Mouse (Mus musculus): ENCODE measurements around the gene Ptpn13. TPM values are rescaled to one million over a fixed set of nuclear protein-coding genes. Genes with fewer than 3 reads are reported as not detected.

Ptpn13 gene
- total RNA-seq, 2 experiments from 2014 or later = 12.6 to 14.6 TPM

GRCm38 (mm10) chr5:103598264-103598663 is 173.3 kb downstream of the Ptpn13 start:
- no peak for DNase-seq

DNA sequence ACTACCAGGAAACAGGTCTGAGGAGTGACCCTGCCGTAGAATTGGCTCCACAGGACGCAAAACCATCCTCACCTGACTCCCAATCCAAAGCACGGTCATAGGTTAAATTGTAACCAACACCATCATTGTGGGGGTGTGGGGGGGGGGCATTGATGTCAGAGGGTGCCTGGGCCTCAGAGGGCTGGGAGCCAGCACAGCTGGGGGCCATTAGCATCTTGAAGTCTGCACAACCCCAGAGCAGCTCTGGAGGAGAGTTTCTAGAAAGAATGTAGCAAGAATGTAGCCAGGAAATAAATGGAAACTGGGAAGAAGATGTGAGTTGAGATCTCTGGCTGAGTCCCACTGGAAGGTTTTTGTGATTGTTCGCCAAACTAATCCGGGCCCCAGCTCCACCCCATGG is 173.9 kb downstream of the Ptpn13 start:
- DNase-seq = no peak

DNA sequence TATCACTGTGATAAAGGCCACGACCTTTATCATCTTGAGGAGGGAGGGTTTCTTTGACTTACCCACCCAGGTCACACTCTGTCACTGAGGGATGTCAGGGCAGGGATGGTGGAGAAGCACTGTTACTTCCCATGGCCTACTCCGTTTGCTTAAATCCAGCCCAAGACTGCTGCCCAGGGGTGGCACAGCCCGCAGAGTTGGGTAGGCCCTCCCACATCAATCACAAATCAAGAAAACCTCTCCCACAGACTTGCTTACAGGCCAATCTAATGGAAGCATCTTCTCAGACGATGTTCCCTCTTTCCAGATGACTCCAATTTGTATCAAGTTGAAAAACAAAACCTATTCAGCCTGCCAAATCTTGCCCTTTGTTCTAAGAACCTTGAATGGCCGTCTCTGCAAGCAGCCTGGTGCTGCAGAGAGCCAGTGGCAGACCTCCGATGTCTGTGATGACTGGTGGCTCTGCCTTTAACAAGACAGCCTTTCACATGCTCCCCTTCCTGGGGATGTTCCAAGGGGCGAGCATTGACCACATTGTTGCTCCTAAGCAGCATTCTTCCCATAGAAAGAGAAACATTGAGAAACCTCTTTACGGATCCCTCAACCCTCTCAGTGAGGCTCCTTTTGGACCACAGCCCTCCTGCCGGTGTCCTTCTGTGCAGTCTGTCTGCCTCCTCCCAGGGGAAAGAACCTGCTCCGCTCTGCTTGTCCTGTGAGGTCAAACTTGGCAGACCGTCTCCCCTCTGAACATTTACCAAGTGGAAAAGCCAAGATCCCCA is 178.3 kb downstream of the Ptpn13 start:
- peak; percentile 33 for DNase-seq

DNA sequence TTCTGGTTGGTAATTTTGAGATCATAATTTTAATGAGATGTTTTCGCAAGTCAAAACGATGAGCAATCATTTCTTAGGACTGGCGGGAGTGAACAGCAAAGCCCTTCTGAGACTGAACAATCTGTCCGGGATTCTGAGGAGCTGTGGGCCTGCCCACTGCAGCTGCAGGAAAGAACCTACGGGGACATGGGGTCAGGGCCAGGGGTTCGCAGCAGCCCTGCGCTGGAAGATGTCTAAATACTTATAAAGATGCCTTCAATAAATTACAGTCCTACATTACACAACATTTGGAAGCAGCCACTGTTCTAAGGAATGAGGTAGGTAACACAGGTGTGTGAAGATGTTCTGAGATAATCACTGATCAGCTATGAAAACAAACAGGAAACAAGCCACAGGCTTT is 180.7 kb downstream of the Ptpn13 start:
- DNase-seq = no peak

DNA sequence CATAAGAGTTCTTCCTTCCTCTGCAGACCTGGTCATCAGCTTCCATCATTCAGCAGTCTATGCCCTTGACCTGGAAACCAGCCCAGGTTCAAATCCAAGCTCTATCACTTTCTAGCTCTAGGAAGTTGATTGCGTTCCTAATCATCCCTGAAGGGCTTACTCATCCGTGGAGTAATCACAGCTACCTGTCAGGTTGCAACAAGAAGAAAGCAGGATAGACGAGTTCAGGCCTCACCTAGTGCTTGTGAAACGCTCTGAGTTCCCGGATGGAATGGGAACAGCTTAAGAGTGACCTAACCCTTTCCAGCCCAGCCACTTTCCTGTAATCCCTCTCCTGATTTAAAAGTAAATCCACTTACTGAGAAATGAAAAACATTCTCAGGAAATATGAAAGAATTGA is 185.2 kb downstream of the Ptpn13 start:
- no peak for DNase-seq

GRCm38 (mm10) chr5:103610856-103611472 is 186.0 kb downstream of the Ptpn13 start:
- no peak for DNase-seq

GRCm38 (mm10) chr5:103612316-103612715 is 187.3 kb downstream of the Ptpn13 start:
- no peak for DNase-seq

DNA sequence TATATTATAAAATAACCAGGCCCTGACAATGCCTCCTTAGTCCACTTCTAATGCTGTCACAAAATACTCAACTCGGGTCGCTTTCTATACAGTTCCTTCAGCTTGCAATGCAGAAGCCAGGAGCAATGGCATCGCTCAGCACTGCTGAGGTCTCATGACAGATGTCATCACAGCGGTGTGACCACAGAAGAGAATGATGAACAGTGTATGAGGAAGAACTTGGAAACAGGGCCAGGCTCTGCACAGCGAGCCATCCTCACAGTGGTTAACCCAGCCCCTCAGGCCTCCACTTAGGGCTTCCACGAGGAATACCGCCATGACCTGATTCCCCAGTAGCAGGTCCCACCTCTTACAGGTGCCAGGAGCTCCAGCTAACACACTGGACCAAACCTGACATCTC is 189.4 kb downstream of the Ptpn13 start:
- DNase-seq = no peak

GRCm38 (mm10) chr5:103617191-103617590 is 192.2 kb downstream of the Ptpn13 start:
- no peak for DNase-seq

- DNase-seq = peak; percentile 56
These were observed 195.4 kb downstream of the Ptpn13 start for GRCm38 (mm10) chr5:103620301-103620973.

DNA sequence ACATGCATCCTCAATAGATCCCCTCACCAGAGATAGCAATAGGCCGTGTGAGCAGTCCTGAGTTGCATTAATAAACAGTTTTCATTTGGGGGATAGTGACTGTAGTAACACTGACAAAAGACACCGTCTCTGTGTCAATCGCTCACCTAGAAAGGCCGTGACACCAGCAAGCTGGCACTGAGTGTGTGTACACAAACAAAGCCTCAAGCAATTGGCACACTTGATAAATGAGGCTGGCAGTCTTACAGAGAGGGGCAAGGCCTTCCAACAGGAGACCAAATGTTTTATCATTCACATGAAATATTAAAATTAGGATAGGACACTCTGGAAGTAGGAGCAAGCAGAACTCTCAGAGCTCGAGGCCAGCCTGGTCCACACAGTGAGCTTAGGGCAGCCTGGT is 197.3 kb downstream of the Ptpn13 start:
- no peak for DNase-seq

DNA sequence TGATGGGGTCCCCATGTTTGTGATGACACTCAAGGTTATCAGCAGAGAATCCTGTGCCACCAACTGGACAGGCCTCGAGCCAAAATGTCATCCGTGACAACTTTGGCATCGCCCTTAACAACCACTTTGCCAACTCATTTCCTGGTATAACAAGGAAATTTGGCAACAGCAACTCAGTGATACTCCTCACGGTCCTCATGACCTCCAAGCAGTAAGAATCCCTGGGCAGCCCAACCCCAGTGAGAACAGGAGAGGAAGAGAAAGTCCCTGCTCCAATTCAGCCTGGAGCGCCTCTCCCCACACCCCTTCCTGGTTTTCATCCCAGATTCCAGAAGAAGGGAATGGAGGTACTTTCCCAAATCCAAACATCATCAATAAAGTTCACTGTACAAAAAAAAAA is 199.8 kb downstream of the Ptpn13 start:
- DNase-seq = no peak

DNA sequence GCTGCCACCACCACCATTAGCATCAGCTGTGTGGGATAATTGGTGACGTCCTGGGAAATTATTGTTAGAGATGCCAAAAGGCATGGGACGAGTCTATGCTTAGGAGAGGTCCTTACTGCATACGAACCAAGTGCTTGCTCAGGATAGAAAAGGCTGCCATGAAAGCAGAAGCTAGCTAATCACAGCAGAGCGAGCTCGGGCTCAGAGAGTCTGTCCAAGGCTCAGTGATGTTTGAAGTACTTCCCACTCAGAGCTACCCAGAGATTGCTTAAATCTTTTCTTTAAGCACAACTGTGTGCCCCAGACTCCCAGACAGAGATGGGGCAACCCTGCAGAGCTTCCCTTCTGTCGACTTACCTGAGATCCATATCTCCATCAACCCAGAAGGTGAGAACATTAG is 203.5 kb downstream of the Ptpn13 start:
- DNase-seq = no peak

DNA sequence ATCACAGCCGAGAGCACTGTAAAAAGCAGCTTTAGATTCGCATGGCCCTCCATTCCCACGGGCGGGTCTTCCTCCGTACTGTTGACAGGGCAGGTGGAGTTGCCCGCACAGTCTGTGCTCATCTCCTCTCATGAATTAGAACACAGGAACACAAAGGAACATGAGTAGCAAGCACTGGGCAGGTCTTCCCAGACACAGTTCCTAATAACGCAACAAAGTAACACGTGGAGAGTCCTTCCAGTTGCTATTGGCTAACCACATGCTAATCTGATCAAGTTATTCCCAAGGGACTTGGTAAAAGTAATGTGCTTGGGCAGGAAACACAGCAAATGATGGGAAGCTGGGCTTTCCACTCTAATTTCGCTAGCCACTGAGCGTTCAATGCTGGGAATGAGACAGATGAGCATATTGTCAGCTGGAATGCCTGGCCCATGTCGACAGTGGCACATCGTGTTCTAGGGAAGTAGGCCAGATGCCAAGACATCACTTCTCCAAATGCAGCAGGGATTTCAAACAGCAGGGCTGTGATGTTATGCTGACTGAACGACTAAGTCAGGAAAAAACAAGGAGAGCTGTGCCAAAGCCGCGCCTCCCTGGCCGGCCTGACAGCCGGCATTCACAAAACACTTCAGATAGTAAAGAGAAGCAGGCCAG is 204.2 kb downstream of the Ptpn13 start, which contains the start of gene Slc10a6:
TSS of gene Slc10a6 (minus strand) at position 293 of the 654 bp plus-strand sequence.
- DNase-seq = peak; percentile 85

DNA sequence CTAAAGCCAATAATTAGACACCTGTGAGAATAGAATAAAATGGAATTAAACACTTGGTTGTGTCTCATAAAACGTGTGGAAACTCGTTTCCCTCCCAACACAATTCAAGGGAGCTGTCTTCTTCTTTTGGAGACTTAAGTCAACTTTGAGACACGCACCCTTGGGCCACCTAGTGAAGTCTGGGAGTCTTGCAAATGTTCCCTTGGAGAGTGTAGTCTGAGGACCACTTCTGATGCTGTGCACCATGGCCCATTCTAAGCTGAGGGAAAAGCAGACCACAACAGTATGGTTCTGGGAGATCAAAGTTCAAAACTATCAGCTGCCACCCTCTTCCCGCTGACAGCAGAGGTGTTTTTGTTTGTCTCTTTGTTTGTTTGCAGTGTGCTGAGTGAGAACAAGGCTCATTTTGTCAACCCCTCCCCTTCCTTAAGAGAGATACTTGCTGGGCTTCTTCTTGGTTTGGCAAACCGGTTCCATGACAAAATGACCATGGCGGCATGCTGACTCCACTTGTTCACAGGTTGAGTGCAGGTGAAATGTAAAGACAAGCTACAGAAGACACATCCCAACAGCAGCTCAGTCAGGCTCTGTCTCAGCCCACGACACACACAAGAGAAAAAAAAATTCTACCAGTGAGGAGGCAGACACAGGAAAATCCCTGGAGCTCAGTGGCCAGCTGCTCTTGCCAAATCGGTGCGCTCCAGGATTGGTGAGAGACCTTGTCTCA is 205.0 kb downstream of the Ptpn13 start:
- no peak for DNase-seq

GRCm38 (mm10) chr5:103637162-103637561 is 212.2 kb downstream of the Ptpn13 start:
- DNase-seq = no peak

GRCm38 (mm10) chr5:103644167-103644566 is 219.2 kb downstream of the Ptpn13 start:
- DNase-seq = no peak

GRCm38 (mm10) chr5:103647320-103647719 is 222.3 kb downstream of the Ptpn13 start:
- no peak for DNase-seq
